Mouse (Mus musculus) cerebellum, adult 18-20 months (tissue): ENCODE results near the gene Smu1.

Experiments used
- DNase-seq, 2 experiments: peaks; one replicate each; pipeline ENCODE4 v3.0.0; 2021

The Smu1 gene

DNA sequence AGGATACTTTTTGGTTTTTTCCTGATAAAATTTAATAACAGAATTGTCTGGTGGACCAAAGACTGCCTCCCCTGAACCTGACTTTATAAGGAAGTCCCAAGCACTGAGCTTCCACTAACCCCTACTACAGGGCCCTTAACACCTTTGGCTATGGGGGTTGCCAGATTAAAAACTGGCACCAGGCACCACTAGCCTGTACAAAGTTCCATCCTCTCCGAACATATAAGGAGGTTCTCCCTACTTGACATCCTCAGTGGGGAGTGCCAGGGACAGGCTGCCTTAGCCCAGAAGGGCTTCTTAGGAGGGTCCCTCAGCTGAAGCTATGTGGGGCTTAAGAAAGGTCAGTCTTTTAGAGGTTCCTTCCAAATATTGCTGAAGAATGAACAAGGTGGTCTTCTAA lies 22.4 kb downstream of the Smu1 start:
- no peak for DNase-seq

DNA sequence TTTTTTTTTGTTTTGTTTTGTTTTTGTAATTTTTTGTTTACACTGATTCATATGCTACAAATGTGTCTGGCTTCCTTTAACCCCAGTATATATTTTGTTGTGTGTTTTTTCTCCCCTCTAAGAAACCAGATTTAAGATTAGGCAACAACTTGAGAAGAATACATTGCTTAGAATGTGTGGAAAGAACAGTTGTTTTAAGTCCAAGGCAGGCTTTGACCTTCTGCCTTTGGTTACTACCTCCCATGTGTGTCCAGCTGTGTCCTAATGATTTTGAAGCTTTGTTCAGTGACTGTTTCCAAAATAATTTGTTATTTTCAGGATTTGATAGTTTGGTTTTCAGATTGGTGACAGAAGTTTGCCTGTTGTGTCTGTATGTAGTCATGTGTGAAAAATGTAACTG lies 26.5 kb downstream of the Smu1 start:
- no peak for DNase-seq

DNA sequence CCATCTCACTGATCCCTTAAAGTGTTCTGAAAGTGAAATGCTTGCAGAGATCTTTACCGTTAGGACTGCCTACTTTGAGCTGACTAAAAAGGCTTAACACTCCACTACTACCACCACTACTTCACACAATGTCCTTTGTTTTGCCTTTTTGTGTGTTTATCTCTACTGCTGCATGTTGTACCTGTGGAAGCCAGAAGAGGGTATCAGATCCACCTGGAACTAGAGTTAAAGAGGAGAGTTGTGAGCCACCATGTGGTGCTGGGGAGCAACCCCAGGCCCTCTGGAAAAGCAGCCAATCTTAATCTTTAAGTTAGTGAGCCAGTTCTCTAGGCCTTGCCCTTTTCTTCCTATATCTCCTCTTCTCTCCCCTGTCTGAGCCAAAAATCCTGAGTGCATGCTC lies 30.5 kb downstream of the Smu1 start:
- DNase-seq = no peak

DNA sequence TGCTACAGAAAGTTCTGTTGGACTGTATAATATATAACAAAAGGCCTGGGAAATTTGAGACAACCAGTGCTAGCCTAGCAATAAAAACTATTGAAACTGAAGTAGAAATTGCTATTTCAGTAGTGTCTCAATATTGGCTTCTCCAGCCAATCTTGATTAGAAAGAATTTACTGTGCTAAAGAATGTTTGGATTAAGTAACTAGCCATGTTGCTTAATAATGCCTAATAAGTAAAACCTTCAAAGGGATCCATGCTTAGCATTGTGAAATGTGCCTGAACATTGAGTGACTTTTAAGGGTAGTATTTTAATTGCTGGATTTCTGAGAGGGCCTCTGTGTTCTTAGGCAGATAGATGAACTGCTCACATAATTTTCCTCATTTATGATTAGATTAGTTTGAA lies 32.2 kb downstream of the Smu1 start:
- DNase-seq = no peak

DNA sequence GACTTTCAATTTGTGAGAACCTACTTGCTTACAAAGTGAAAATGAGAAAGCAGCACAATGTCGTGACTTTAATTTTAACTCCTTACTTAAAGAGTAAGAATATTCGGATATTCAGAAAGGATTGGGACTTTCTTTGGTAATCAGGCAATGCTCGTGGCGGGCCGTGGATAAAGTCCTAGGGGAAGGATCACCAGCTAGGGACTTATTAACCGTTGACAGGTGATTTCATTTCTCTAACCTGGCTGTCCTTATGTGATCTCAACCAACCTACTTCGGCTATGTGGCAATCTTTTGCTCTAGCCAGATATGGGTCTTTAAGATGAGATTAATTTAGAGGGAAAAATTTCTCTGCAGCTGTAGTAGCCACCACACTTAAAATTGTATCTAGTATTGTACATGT lies 32.6 kb downstream of the Smu1 start:
- no peak for DNase-seq

DNA sequence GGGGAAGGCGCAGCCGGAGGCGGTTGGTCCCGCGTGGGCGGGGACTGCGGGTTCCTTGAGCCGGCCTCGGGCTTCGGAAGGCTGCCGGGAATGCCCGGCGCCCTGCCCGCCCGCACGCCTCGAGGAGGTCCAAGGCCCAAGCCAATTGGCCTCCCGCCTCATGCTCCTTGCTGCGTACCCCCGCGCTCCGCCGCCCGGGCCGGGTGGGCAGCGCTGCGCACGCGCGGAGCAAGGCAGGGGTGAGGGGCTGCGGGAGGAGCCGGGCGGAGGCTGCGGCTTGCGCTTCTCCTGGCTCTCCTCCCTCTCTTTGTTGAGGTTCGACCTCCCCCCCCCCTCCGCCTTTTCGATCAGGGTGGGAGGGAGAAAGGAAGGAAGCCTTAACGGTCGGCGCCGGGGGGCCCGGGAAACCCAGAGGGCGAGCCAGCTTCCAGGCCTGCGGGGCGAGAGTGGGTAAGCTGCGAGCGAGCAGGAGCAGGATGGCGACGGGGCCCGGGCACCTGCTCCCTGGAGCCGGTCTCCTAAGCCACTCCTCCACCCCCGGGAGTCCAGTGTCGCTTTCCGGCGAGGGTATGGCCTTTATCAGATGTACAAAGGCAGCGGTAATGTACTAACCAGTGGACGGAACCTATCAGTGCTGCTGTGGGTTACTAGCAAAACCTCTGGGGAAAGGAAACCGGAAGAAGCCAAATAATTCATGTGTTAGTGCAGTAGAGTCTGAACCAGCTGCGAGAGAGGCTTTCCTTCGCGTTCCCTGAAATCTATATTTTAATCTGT lies 34.8 kb downstream of the Smu1 start:
- peak; percentile 71 to 76 for DNase-seq

DNA sequence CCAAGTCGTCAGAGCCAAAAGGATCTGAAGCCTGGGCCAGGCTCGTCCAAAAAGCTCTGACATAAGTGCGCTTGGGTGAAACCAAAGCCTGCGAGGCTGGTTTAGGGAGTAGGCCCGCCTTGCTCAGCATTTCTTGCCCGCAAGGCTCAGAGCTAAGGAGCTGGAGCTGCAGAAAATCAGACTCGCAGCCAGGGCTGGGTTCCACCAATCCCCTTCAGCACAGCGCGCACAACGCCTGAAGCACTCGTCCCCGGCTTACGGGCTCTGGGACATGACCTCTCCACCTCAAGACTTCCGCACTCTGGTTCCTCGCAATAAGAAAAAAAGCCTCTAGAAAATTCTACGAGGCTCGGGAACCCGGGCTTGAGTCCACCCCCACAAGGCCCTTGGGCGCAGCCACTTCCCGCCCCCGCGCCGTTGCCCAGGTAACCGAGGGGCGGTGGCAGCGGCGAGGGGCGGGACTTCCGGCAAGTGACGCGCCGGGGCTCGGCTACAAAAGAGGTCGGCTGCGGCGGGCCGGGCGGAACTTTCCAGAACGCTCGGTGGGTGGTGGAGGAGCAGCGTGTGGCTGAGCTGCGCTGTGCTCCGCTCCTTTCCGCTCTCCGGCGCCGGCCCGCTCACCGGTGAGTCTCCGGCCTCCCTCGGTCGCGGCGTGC lies 35.6 kb downstream of the Smu1 start, which contains the start of gene Dnaja1:
TSS of gene Dnaja1 (plus strand) at position 140 of the 656 bp plus-strand sequence.
- DNase-seq = peak; percentile 95 to 99

DNA sequence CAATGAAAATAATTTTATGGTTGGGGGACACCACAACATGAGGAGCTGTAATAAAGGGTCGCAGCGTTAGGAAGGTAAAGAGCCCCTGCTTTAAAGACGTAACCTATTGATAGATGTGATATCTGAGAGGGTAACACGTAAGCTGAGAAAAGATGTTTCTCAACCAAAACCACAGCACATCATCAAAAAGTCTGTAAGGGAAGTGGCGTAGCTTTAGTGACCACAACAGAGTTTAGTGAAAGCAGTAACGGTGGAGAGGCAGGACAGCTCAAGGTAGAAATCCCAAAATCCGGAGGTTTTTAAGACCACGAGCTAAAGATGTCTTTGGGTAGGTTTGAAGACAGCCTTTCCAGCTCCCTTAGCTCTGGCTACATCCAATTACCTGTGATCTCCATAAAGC lies 36.8 kb downstream of the Smu1 start:
- no peak for DNase-seq

DNA sequence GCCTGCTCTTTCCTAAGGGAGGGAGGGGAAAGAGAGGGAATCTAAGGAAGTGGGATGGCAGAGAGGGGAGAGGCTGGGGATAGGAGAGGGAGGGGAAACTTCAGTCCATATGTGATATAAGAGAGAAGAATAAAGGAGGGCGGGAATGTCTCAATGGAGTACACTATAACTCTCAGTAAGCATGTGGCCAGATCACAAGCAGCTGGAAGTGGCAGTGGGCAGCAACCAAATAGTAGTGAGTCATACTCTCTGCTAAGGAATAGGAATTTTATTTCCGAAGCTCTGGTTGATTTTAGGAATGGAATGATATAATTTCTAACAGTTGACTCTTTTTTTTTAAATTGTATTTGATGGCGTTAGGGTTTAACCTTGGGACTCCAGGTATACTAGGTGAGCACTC lies 40.6 kb downstream of the Smu1 start:
- no peak for DNase-seq

DNA sequence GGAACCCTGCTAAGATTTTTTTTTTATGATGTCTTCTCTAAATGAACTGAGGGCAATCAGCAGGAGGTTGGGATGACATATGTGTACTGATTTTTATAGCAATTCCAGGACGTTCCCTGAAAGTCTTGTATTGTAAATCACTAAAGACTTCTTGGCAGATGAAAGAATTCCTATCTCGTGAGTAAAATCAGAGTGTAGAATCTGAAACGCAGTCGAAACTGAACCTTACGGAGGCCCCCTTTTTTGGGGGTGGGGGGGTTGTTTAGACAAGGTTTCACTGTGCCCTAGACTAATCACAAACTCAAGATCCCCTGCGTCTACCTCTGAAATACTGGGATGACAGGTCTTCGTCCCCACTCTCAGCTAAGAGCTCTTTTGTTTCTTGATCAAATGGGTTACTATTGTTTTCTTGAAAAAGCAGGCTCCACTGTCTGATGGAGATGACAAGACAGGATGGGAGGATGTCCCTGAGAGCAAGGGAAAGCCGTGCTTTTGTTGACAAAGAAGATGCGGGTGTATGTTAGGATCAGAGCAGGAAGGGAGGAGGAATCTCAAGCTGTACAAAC lies 53.9 kb downstream of the Smu1 start:
- peak in 1 of 2 experiments; percentile 39 for DNase-seq

DNA sequence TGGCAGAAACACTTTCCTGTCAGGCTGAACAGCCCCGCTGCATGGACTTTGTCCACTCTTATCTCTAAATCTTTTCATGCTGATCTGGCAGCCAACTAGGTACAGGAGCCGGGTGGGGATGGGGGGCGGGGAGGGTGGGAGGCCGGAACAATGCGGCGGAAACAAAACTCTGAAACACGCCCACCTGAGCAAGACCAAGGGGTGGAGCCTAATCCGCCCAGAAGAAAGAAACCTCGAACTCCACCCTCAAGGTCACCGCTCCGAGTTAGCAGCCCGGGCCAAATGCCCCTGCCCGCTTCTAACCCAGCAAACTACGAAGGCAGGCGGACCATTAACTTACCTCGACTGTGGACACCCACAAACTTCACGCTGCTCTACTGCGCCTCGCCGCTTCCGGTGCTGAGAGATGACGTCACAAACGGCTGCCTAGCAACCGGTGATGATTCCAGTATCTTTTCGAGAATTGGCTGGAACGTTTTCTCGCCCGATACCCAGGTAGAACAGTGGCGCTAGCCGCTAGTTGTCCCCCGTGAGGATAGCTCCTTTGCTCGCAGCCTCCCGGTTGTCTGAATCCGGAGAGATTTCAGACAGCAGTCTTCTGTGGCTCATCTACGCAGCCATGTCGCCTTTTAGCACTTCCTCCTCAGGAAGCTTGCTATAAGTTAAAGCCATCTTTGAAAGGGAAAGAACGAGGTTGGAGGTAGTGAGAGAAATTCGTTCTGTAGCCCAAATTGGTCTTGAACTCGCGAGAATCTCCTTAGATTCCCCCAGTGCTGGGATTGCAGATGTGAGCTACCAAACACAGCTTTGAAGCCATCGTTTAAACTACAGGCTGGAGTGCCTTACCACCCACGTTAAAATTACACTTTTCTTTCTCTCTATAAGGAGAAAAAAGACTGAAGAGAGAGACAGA lies 54.7 kb downstream of the Smu1 start, which contains the start of gene Aptx:
TSS of gene Aptx (minus strand) at position 398 of the 913 bp plus-strand sequence.
- DNase-seq = peak; percentile 94 to 96

DNA sequence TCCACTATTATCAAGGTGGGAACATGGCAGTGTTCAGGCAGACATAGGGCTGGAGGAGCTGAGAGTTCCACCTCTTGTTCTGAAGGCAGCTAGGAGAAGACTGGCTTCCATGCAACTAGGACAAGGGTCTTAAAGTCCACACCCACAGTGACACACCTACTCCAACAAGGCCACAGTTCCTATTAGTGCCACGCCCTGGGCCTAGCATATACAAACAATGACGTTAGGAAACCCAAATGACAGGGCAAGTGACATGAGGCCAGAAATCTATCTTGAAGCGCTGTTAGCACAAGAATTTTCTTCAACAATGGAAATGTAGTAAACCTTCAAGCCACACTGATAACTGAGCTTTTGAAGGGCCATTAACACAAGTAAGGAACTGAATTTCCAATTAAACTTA lies 55.9 kb downstream of the Smu1 start:
- DNase-seq = no peak

DNA sequence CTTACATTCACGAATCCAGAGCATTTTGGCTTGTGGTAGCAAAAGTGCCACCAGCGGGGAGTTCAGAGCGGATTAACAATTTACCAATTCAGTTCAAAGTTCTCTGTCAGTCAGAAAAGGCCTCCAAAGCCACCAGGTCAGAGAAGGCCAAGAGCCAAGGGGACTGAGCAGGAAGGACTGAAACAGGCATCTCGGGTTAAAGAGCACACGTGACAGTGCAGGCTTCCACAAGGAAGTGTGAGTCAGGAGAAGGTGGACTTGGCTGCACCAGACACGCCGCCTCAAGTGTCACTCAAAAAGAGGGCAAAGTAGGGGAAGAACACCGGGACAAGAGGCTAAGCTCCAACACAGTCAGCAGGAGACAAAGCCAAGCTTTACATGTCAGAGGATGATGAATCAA lies 57.5 kb downstream of the Smu1 start:
- DNase-seq = no peak

DNA sequence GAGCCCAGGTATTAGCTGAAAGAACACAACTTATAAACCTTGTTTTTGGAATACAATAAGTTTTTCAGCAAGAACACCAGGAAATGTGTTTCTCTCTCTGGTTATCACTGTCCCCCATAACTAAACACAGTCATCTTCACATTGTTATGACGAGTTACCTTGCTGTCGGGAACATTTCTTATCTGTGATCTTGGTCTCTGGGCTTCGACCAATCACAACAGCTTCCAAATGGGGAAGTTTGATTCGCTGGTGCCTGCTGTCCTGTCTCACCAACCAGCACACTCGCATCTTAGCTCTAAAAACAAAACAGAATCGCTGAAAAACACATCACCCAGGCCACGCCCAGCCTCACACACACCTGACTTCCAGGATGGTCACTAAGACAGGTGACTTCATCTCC lies 60.7 kb downstream of the Smu1 start:
- DNase-seq = no peak

DNA sequence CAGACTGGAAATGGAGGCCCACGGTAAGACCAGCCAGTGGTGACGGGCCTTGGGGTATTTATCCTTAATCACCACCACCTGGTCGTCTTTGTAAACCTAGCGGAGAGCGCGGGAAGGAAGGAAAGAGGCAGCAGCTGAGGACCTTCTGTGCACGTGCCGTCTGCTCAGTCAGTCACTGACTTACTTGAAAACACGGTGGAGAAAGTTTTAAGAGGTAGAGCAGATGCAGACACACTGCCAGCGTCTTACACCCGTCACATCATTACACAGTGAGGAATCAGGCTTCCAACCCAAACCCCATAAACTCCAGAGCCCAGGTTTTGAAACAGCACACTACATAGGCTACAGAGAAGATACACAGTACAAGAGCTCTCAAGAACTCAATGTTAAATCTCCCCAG lies 66.6 kb downstream of the Smu1 start:
- DNase-seq = no peak
